Mouse (Mus musculus): Measurements from ENCODE around the gene Nme1. TPM values are rescaled to one million over a fixed set of nuclear protein-coding genes. Genes with fewer than 3 reads are reported as not detected.
A peak's percentile ranks its signal among the peaks of the same experiment; 100 is the strongest.

Gene Nme1
- total and polyA plus RNA-seq, 3 experiments = 13.9 to 32.4 (median 19.7) TPM

- no peak overlapping the region for H3K4me3 ChIP-seq
- intact Hi-C loops (cut with DNase I) = loop anchor here (5.0 kb wide), 3 partner anchors 73 to 243 kb away; partner anchors contain the start of gene Tob1
- 35% methylated on average over 1 of the region's 1 CpGs for WGBS
These were observed 1.5 kb upstream of the Nme1 start for GRCm38 (mm10) chr11:93969799-93970198.

DNA sequence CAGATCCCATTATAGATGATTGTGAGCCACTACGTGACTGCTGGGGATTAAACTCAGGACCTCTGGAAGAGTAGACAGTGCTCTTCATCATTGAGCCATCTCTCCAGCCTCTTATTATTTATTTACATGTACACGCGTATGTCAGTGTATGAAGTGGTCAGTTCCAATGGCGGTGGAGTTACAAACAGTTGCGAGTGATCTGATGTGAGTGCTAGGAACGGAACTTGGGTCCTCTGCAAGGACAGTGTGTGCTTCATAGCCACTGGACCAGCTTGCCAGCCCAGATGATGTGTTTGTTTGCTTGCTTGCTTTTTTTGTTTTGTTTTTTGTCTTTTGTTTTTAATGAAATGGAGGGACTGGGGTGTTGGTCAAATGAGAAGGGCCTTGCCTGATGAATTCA lies 850 bp upstream of the Nme1 start:
- Histone ChIP-seq H3K4me3 (no peak overlapping the region), H3K36me3 (ENCODE audit: control insufficient read depth, insufficient read depth, low read length) (no peaks in the 10 kb centered on the region), H3K27me3 (ENCODE audit: control insufficient read depth, insufficient read depth, low read length) (no peaks in the 10 kb centered on the region), H3K4me1 (ENCODE audit: control insufficient read depth, insufficient read depth, low read length) (peaks cover 4% of the 10 kb centered on the region), H3K9ac (ENCODE audit: low read depth, low read length) (no peak overlapping the region; the same call in 1 of the 2 replicates), H3K27ac (peak overlapping the region; percentile 92), H3K79me2 (replicated peaks; ENCODE audit: control insufficient read depth, insufficient read depth, low read length) (no peaks in the 10 kb centered on the region)
- intact Hi-C loops (cut with DNase I) = loop anchor here (5.0 kb wide), 3 partner anchors 73 to 243 kb away; partner anchors contain the start of gene Tob1
- DNase-seq = no peak
- TF ChIP-seq POLR2A (IDR thresholded peaks at IDR 0.05; ENCODE audit: insufficient read depth, low read depth, low read length) (no peak), EP300 (IDR thresholded peaks at IDR 0.05; ENCODE audit: insufficient read depth, low read depth, low read length) (no peak), CTCF (IDR thresholded peaks at IDR 0.05) (no peak)
- WGBS = 92% methylated on average over 6 of the region's 6 CpGs

More at GRCm38 (mm10) chr11:93969799-93970198, 1.5 kb upstream of the Nme1 start:
- no peak for DNase-seq
- Histone ChIP-seq H3K79me2 (replicated peaks; ENCODE audit: control insufficient read depth, insufficient read depth, low read length) (no peaks in the 10 kb centered on the region), H3K9ac (ENCODE audit: low read depth, low read length) (no peak overlapping the region), H3K4me1 (ENCODE audit: control insufficient read depth, insufficient read depth, low read length) (peaks cover 4% of the 10 kb centered on the region), H3K36me3 (ENCODE audit: control insufficient read depth, insufficient read depth, low read length) (no peaks in the 10 kb centered on the region), H3K27me3 (ENCODE audit: control insufficient read depth, insufficient read depth, low read length) (no peaks in the 10 kb centered on the region), H3K27ac (no peak overlapping the region)
- TF ChIP-seq EP300 (IDR thresholded peaks at IDR 0.05; ENCODE audit: insufficient read depth, low read depth, low read length) (no peak), POLR2A (IDR thresholded peaks at IDR 0.05; ENCODE audit: insufficient read depth, low read depth, low read length) (no peak), CTCF (IDR thresholded peaks at IDR 0.05) (no peak)

GRCm38 (mm10) chr11:93968848-93969128 lies 467 bp upstream of the Nme1 start:
- Histone ChIP-seq H3K27me3 (ENCODE audit: control insufficient read depth, insufficient read depth, low read length) (no peaks in the 10 kb centered on the region), H3K4me1 (ENCODE audit: control insufficient read depth, insufficient read depth, low read length) (peaks cover 4% of the 10 kb centered on the region), H3K79me2 (replicated peaks; ENCODE audit: control insufficient read depth, insufficient read depth, low read length) (0 out of 2 replicates have a peak, but pooled peaks cover 1% of the 10 kb centered on the region), H3K36me3 (ENCODE audit: control insufficient read depth, insufficient read depth, low read length) (no peaks in the 10 kb centered on the region), H3K9ac (ENCODE audit: low read depth, low read length) (peak overlapping the region; percentile 35; the same call in 1 of the 2 replicates), H3K27ac (peak overlapping the region; percentile 92), H3K4me3 (peak overlapping the region; percentile 48)
- no peak for DNase-seq
- TF ChIP-seq CTCF (IDR thresholded peaks at IDR 0.05) = no peak
- no peak for TF ChIP-seq POLR2A (IDR thresholded peaks at IDR 0.05; ENCODE audit: insufficient read depth, low read depth, low read length)
- TF ChIP-seq EP300 (IDR thresholded peaks at IDR 0.05; ENCODE audit: insufficient read depth, low read depth, low read length) = no peak
- intact Hi-C loops (cut with DNase I) = loop anchor here (1.0 to 5.0 kb wide), 6 partner anchors 12 to 244 kb away; partner anchors contain the start of genes Nme2 and Tob1
- WGBS = 24% methylated on average over 6 of the region's 6 CpGs

DNA sequence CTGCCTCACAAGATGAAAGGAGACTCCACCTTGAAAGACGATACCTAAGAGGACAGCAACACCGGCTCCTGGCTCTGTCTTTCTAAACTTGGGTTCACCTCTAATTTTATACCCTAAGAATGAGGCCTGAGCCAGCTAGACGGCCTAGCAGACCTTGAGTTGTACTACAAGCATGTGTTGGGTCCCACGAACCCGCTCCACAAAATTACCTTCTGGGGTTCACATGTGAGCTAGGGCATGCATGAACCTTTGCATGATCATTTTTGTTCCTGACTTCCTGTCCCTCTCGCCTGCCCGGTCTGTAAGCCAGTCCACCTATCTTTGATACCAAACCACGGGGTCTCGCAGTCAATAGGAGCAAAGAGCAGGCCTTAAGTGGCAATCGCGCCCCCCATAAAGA lies 940 bp downstream of the Nme1 start:
- H3K4me3 ChIP-seq = peak overlapping the region; percentile 69
- peaks cover 4% of the 10 kb centered on the region for H3K4me1 ChIP-seq (ENCODE audit: control insufficient read depth, insufficient read depth, low read length)
- WGBS = 9% methylated on average over 11 of the region's 11 CpGs
- no peak for TF ChIP-seq CTCF (IDR thresholded peaks at IDR 0.05)
- no peak for TF ChIP-seq EP300 (IDR thresholded peaks at IDR 0.05; ENCODE audit: insufficient read depth, low read depth, low read length)
- TF ChIP-seq POLR2A (IDR thresholded peaks at IDR 0.05; ENCODE audit: insufficient read depth, low read depth, low read length) = no peak
- H3K27ac ChIP-seq = peak overlapping the region; percentile 73; the same call in 1 of the 2 replicates
- H3K27me3 ChIP-seq (ENCODE audit: control insufficient read depth, insufficient read depth, low read length) = no peaks in the 10 kb centered on the region
- no peaks in the 10 kb centered on the region for H3K36me3 ChIP-seq (ENCODE audit: control insufficient read depth, insufficient read depth, low read length)
- peak overlapping the region; percentile 71 for H3K9ac ChIP-seq (ENCODE audit: low read depth, low read length)
- intact Hi-C loops (cut with DNase I) = loop anchor here (5.0 kb wide), 3 partner anchors 75 to 245 kb away; partner anchors contain the start of gene Tob1
- no peak for DNase-seq
- 0 out of 2 replicates have a peak, but pooled peaks cover 1% of the 10 kb centered on the region for H3K79me2 ChIP-seq (replicated peaks; ENCODE audit: control insufficient read depth, insufficient read depth, low read length)

DNA sequence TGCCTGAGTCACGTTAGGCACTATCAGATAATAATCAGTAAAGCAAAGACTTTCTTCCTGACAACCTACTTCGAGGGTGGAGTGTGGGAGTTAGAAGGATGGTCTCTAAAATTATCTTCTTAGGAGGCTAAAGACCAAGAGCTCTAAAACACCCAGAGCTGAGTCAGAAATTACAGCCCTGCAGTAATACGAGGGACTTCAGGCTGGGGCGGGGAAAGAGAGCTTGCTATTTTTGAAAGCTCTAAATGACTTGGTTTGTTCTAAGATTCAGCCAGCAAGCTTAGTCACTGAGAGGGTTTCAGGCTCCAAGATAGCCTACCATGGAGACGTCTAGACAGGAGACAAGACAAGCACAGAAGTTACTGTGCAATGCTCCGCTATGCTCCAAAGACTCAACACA lies 2.9 kb downstream of the Nme1 start:
- peaks cover 4% of the 10 kb centered on the region for H3K4me1 ChIP-seq (ENCODE audit: control insufficient read depth, insufficient read depth, low read length)
- WGBS = 85% methylated on average over 6 of the region's 6 CpGs
- no peak overlapping the region for H3K9ac ChIP-seq (ENCODE audit: low read depth, low read length)
- H3K79me2 ChIP-seq (replicated peaks; ENCODE audit: control insufficient read depth, insufficient read depth, low read length) = 0 out of 2 replicates have a peak, but pooled peaks cover 1% of the 10 kb centered on the region
- no peaks in the 10 kb centered on the region for H3K36me3 ChIP-seq (ENCODE audit: control insufficient read depth, insufficient read depth, low read length)
- H3K27ac ChIP-seq = no peak overlapping the region
- DNase-seq = no peak
- H3K4me3 ChIP-seq = no peak overlapping the region
- TF ChIP-seq CTCF (IDR thresholded peaks at IDR 0.05) (no peak), POLR2A (IDR thresholded peaks at IDR 0.05; ENCODE audit: insufficient read depth, low read depth, low read length) (no peak), EP300 (IDR thresholded peaks at IDR 0.05; ENCODE audit: insufficient read depth, low read depth, low read length) (no peak)
- H3K27me3 ChIP-seq (ENCODE audit: control insufficient read depth, insufficient read depth, low read length) = no peaks in the 10 kb centered on the region
- intact Hi-C loops (cut with DNase I) = loop anchor here (5.0 kb wide), 3 partner anchors 77 to 247 kb away; partner anchors contain the start of gene Tob1

GRCm38 (mm10) chr11:93963013-93963412 lies 5.3 kb downstream of the Nme1 start:
- H3K9ac ChIP-seq (ENCODE audit: low read depth, low read length) = no peak overlapping the region
- no peak for DNase-seq
- H3K79me2 ChIP-seq (replicated peaks; ENCODE audit: control insufficient read depth, insufficient read depth, low read length) = 0 out of 2 replicates have a peak, but pooled peaks cover 1% of the 10 kb centered on the region
- H3K4me1 ChIP-seq (ENCODE audit: control insufficient read depth, insufficient read depth, low read length) = peaks cover 2% of the 10 kb centered on the region
- no peak for TF ChIP-seq POLR2A (IDR thresholded peaks at IDR 0.05; ENCODE audit: insufficient read depth, low read depth, low read length)
- TF ChIP-seq CTCF (IDR thresholded peaks at IDR 0.05) = no peak
- no peak for TF ChIP-seq EP300 (IDR thresholded peaks at IDR 0.05; ENCODE audit: insufficient read depth, low read depth, low read length)
- H3K27ac ChIP-seq = no peak overlapping the region
- intact Hi-C loops (cut with DNase I) = no loop called here
- 75% methylated on average over 4 of the region's 4 CpGs for WGBS
- no peak overlapping the region for H3K4me3 ChIP-seq
- H3K27me3 ChIP-seq (ENCODE audit: control insufficient read depth, insufficient read depth, low read length) = no peaks in the 10 kb centered on the region
- H3K36me3 ChIP-seq (ENCODE audit: control insufficient read depth, insufficient read depth, low read length) = no peaks in the 10 kb centered on the region

Measured in heart, adult 2 months (tissue).